Mouse (Mus musculus) MEL (cell line): ENCODE measurements around the gene Lyrm7. TPM values are rescaled to one million over a fixed set of nuclear protein-coding genes. Genes with fewer than 3 reads are reported as not detected.

Experiments
- DNase-seq: peaks from one replicate; pipeline ENCODE4 v3.0.0; 2011; ENCODE audit warnings: low read depth, low spot score
- H3K27ac ChIP-seq: 2 replicates; pipeline ENCODE4 v1.5.1; 2012; ENCODE audit warnings: low read depth, mild to moderate bottlenecking, control low read depth, low read length, moderate library complexity; ENCODE audit not compliant: control insufficient read depth
- H3K27me3 ChIP-seq, 2 experiments: fragments of 150-350 bp in 1 of 2; sonication (generic) in 1 of 2; 2 replicates each; pipeline ENCODE4 v1.6.1; 2012; ENCODE audit warnings: low read length in 2 of 2, mild to moderate bottlenecking in 2 of 2, improper control_type of control experiment in 1 of 2, moderate library complexity in 1 of 2; ENCODE audit not compliant: insufficient read depth in 2 of 2, control insufficient read depth in 1 of 2
- H3K36me3 ChIP-seq, 2 experiments: 2 replicates each; pipeline ENCODE4 v1.6.1; 2012 to 2014; ENCODE audit warnings: low read length in 2 of 2, improper control_type of control experiment in 1 of 2, inconsistent platforms in 1 of 2, mild to moderate bottlenecking in 1 of 2; ENCODE audit not compliant: insufficient read depth in 2 of 2, control insufficient read depth in 1 of 2
- H3K4me1 ChIP-seq, 2 experiments: fragments of 150-350 bp in 1 of 2; sonication (generic) in 1 of 2; 2 replicates each; pipeline ENCODE4 v1.6.1; 2012; ENCODE audit warnings: low read length in 2 of 2, improper control_type of control experiment in 1 of 2, mild to moderate bottlenecking in 1 of 2; ENCODE audit not compliant: insufficient read depth in 2 of 2, control insufficient read depth in 1 of 2
- H3K4me3 ChIP-seq, 2 experiments: fragments of 150-350 bp in 1 of 2; sonication (generic) in 1 of 2; 2 replicates each; pipeline ENCODE4 v1.5.1; 2012; ENCODE audit warnings: low read depth in 2 of 2, low read length in 2 of 2, mild to moderate bottlenecking in 2 of 2, moderate library complexity in 2 of 2, control low read depth in 1 of 2, improper control_type of control experiment in 1 of 2; ENCODE audit not compliant: control insufficient read depth in 1 of 2, insufficient read depth in 1 of 2
- H3K79me2 ChIP-seq: 2 replicates; pipeline ENCODE4 v1.6.1; 2012; ENCODE audit warnings: mild to moderate bottlenecking, low read length, moderate library complexity; ENCODE audit not compliant: control insufficient read depth, poor library complexity, insufficient read depth
- H3K9ac ChIP-seq: 2 replicates; pipeline ENCODE4 v1.6.1; 2012; ENCODE audit warnings: low read depth, mild to moderate bottlenecking, control low read depth, low read length, moderate library complexity; ENCODE audit not compliant: control insufficient read depth, poor library complexity, severe bottlenecking
- H3K9me3 ChIP-seq: fragments of 150-350 bp; sonication (generic); replicated peaks from 2 replicates; pipeline ENCODE4 v1.6.1; 2012; ENCODE audit warnings: mild to moderate bottlenecking, low read length, improper control_type of control experiment, moderate library complexity; ENCODE audit not compliant: insufficient read depth
- BHLHE40 ChIP-seq: IDR thresholded peaks from 2 replicates; pipeline ENCODE4 v1.6.1; 2012; ENCODE audit warnings: low read depth, mild to moderate bottlenecking, inconsistent platforms, low read length, improper control_type of control experiment, borderline replicate concordance
- E2F4 ChIP-seq: IDR thresholded peaks from 2 replicates; pipeline ENCODE4 v1.6.1; 2011; ENCODE audit warnings: low read depth, low read length, improper control_type of control experiment, borderline replicate concordance
- ELF1 ChIP-seq: IDR thresholded peaks from 2 replicates; pipeline ENCODE4 v1.6.1; 2014; ENCODE audit warnings: low read depth, mild to moderate bottlenecking, inconsistent platforms, low read length, improper control_type of control experiment, moderate library complexity
- EP300 ChIP-seq, 2 experiments: IDR thresholded peaks; 2 replicates each; pipeline ENCODE4 v1.6.1; 2011; ENCODE audit warnings: improper control_type of control experiment in 2 of 2, low read length in 2 of 2, low read depth in 1 of 2, mild to moderate bottlenecking in 1 of 2
- ETS1 ChIP-seq: IDR thresholded peaks from 2 replicates; pipeline ENCODE4 v1.6.1; 2012; ENCODE audit warnings: low read depth, mild to moderate bottlenecking, inconsistent platforms, low read length, improper control_type of control experiment, moderate library complexity
- GABPA ChIP-seq: IDR thresholded peaks from 2 replicates; pipeline ENCODE4 v1.6.1; 2012; ENCODE audit warnings: low read depth, mild to moderate bottlenecking, inconsistent platforms, low read length, improper control_type of control experiment, moderate library complexity
- GATA1 ChIP-seq: IDR thresholded peaks from 2 replicates; pipeline ENCODE4 v1.6.1; 2011; ENCODE audit warnings: low read depth, low read length, improper control_type of control experiment
- MAX ChIP-seq: IDR thresholded peaks from 2 replicates; pipeline ENCODE4 v1.6.1; 2011; ENCODE audit warnings: low read length, improper control_type of control experiment
- MAZ ChIP-seq: IDR thresholded peaks from 2 replicates; pipeline ENCODE4 v1.6.1; 2012; ENCODE audit warnings: low read depth, mild to moderate bottlenecking, inconsistent platforms, low read length, improper control_type of control experiment
- MEF2A ChIP-seq: IDR thresholded peaks from 2 replicates; pipeline ENCODE4 v1.6.1; 2014; ENCODE audit warnings: low read depth, mild to moderate bottlenecking, inconsistent platforms, low read length, improper control_type of control experiment; ENCODE audit not compliant: poor library complexity, insufficient replicate concordance, severe bottlenecking; ENCODE audit errors: extremely low read depth
- MXI1 ChIP-seq: IDR thresholded peaks from 2 replicates; pipeline ENCODE4 v1.6.1; 2011; ENCODE audit warnings: mild to moderate bottlenecking, low read depth, low read length, improper control_type of control experiment
- MYB ChIP-seq: IDR thresholded peaks from 2 replicates; pipeline ENCODE4 v1.6.1; 2011; ENCODE audit warnings: mild to moderate bottlenecking, low read depth, low read length, improper control_type of control experiment
- MYC ChIP-seq: IDR thresholded peaks from 2 replicates; pipeline ENCODE4 v1.6.1; 2011; ENCODE audit warnings: low read depth, mild to moderate bottlenecking, low read length, improper control_type of control experiment, moderate library complexity
- NRF1 ChIP-seq: IDR thresholded peaks from 2 replicates; pipeline ENCODE4 v1.6.1; 2014; ENCODE audit warnings: low read depth, mild to moderate bottlenecking, inconsistent platforms, low read length, improper control_type of control experiment, moderate library complexity; ENCODE audit not compliant: poor library complexity, insufficient read depth, severe bottlenecking
- POLR2A ChIP-seq, 2 experiments: IDR thresholded peaks; 2 replicates each; pipeline ENCODE4 v1.6.1; 2011 to 2012; ENCODE audit warnings: low read length in 2 of 2, mild to moderate bottlenecking in 2 of 2, control low read depth in 1 of 2, improper control_type of control experiment in 1 of 2, low read depth in 1 of 2, moderate library complexity in 1 of 2; ENCODE audit not compliant: control insufficient read depth in 1 of 2, insufficient read depth in 1 of 2, poor library complexity in 1 of 2
- RCOR1 ChIP-seq: IDR thresholded peaks from 2 replicates; pipeline ENCODE4 v1.6.1; 2012; ENCODE audit warnings: low read depth, mild to moderate bottlenecking, inconsistent platforms, low read length, improper control_type of control experiment
- SIN3A ChIP-seq: IDR thresholded peaks from 2 replicates; pipeline ENCODE4 v1.6.1; 2012; ENCODE audit warnings: low read length, improper control_type of control experiment, inconsistent platforms
- SMC3 ChIP-seq: IDR thresholded peaks from 2 replicates; pipeline ENCODE4 v1.6.1; 2011; ENCODE audit warnings: low read depth, low read length, improper control_type of control experiment
- TCF12 ChIP-seq: IDR thresholded peaks from 2 replicates; pipeline ENCODE4 v1.6.1; 2014; ENCODE audit warnings: low read depth, mild to moderate bottlenecking, inconsistent platforms, low read length, improper control_type of control experiment, moderate library complexity
- UBTF ChIP-seq: IDR thresholded peaks from 2 replicates; pipeline ENCODE4 v1.6.1; 2012; ENCODE audit warnings: low read depth, mild to moderate bottlenecking, inconsistent platforms, low read length, improper control_type of control experiment, moderate library complexity, borderline replicate concordance; ENCODE audit not compliant: insufficient read depth
- ZC3H11A ChIP-seq: IDR thresholded peaks from 2 replicates; pipeline ENCODE4 v1.6.1; 2012; ENCODE audit warnings: low read depth, mild to moderate bottlenecking, inconsistent platforms, low read length, improper control_type of control experiment
- ZKSCAN1 ChIP-seq: IDR thresholded peaks from 2 replicates; pipeline ENCODE4 v1.6.1; 2012; ENCODE audit warnings: low read depth, mild to moderate bottlenecking, inconsistent platforms, low read length, improper control_type of control experiment, moderate library complexity
- ZMIZ1 ChIP-seq: IDR thresholded peaks from 2 replicates; pipeline ENCODE4 v1.6.1; 2012; ENCODE audit warnings: low read depth, mild to moderate bottlenecking, inconsistent platforms, low read length, improper control_type of control experiment, moderate library complexity
- ZNF384 ChIP-seq: IDR thresholded peaks from 2 replicates; pipeline ENCODE4 v1.6.1; 2012; ENCODE audit warnings: low read depth, mild to moderate bottlenecking, inconsistent platforms, low read length, improper control_type of control experiment
- polyA plus RNA-seq, 2 experiments: library from polyadenylated mRNA; stranded (reverse) in 1 of 2; unstranded in 1 of 2; fragments of >175 nt in 1 of 2; fragments of >200 nt in 1 of 2; gene quantifications; 2 replicates each; pipeline versions ENCODE4 v1.2.1 to v1.2.4; 2012; ENCODE audit warnings: low replicate concordance in 2 of 2, low read depth in 1 of 2; ENCODE audit not compliant: insufficient read length in 2 of 2, insufficient read depth in 1 of 2, missing spikeins in 1 of 2
- total RNA-seq: library from RNA; depleted of rRNA; stranded (reverse); fragments of 300-350 nt; gene quantifications from 2 replicates; pipeline ENCODE4 v1.2.3, GENCODE M21; 2012

Lyrm7 gene
- total and polyA plus RNA-seq, 3 experiments, result 12.3 to 188 (median 20.9) TPM

GRCm38 (mm10) chr11:54779946-54780345, 80.8 kb downstream of the Lyrm7 start:
- H3K36me3 ChIP-seq, result peaks cover 0 to 53% of the 10 kb centered on the region in 2 experiments; a peak in 2 of 4 replicates
- H3K9ac ChIP-seq, result no peak overlapping the region
- 0 out of 2 replicates have a peak overlapping the region, but pooled peaks have one; percentile 14 for H3K27ac ChIP-seq
- H3K4me1 ChIP-seq, result peaks cover 33 to 37% of the 10 kb centered on the region in 2 experiments
- peak; percentile 58 for DNase-seq
- no peaks in the 10 kb centered on the region for H3K9me3 ChIP-seq
- H3K27me3 ChIP-seq, result no peaks in the 10 kb centered on the region
- H3K79me2 ChIP-seq, result peaks cover 16% of the 10 kb centered on the region
- peak; percentile 17; the same call in 1 of the 2 replicates for TF ChIP-seq SMC3
- no peak for TF ChIP-seq MXI1
- peak; percentile 50; the same call in 1 of the 2 replicates for TF ChIP-seq RCOR1
- no peak for TF ChIP-seq NRF1
- peak; percentile 66 for TF ChIP-seq GATA1
- no peak for TF ChIP-seq POLR2A (IDR thresholded peaks at IDR 0.05; ENCODE audit: control insufficient read depth in 1 of 2, insufficient read depth in 1 of 2, low read depth in 1 of 2, low read length in 2 of 2, poor library complexity in 1 of 2)
- peak; percentile 53 to 78 for TF ChIP-seq EP300 (IDR thresholded peaks at IDR 0.05; ENCODE audit: low read depth in 1 of 2, low read length in 2 of 2)
- peak; percentile 58; the same call in 1 of the 2 replicates for TF ChIP-seq ZKSCAN1
- TF ChIP-seq UBTF, result no peak
- TF ChIP-seq E2F4, result no peak
- TF ChIP-seq MYB, result no peak
- TF ChIP-seq ZMIZ1, result no peak
- TF ChIP-seq TCF12, result 0 out of 2 replicates have a peak, but pooled peaks have one; percentile 12
- TF ChIP-seq ZNF384, result peak; percentile 99
- TF ChIP-seq GABPA, result no peak
- TF ChIP-seq MAZ, result no peak
- no peak for TF ChIP-seq BHLHE40
- TF ChIP-seq ETS1, result peak; percentile 64; the same call in 1 of the 2 replicates
- peak; percentile 47; the same call in 1 of the 2 replicates for TF ChIP-seq MYC
- TF ChIP-seq MAX, result no peak
- no peak for TF ChIP-seq MEF2A
- TF ChIP-seq ZC3H11A, result 0 out of 2 replicates have a peak, but pooled peaks have one; percentile 16
- TF ChIP-seq ELF1, result no peak
- peak; percentile 46; the same call in 1 of the 2 replicates for TF ChIP-seq SIN3A
- H3K4me3 ChIP-seq, result no peak overlapping the region; a peak in 1 of 4 replicates
